Mouse (Mus musculus): ENCODE measurements around the gene Tsku.

- TF ChIP-seq CTCF (IDR thresholded peaks at IDR 0.05; ENCODE audit: extremely low read depth, insufficient read length, insufficient replicate concordance, low read depth, low read length) (no peak), POLR2A (IDR thresholded peaks at IDR 0.05; ENCODE audit: low read depth, low read length) (no peak)
Observed at GRCm38 (mm10) chr7:98351523-98351922, 9.6 kb downstream of the Tsku start.

Data from small intestine, adult 2 months (tissue).